In the genomic region with DNA sequence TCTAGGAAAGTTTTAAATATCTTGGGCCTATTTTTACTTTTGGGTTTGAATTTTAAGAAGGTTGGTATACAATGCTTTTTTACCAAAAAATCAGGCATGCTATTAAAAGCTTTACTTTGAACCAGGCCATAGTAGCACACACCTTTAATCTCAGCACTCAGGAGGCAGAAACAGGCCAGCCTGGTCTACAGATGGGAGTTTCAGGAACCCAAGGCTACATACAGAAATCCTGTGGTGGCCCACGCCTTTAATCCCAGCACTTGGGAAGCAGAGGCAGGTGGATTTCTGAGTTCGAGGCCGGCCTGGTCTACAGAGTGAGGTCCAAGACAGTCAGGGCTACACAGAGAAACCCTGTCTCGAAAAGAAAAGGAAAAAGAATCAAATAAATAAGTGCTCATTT, we compare ENCODE assay signal across 10 mouse cellular contexts. TPM values are rescaled to one million over a fixed set of nuclear protein-coding genes. Genes with fewer than 3 reads are reported as not detected.
DNase-seq lines count a peak whose midpoint lies in the region; ATAC-seq and TF ChIP-seq lines count a peak whose summit lies in the region.
"Had no signal": no experiment of that assay in that cellular context is flagged by ENCODE, and none has a peak within 500 bp of the region (broad histone marks: within the 10 kb centered on the region; RNA-seq: fewer than 3 reads in every experiment).

No protein-coding gene starts in this region.

- TF ChIP-seq POLR2A in ES-Bruce4 (IDR thresholded peaks at IDR 0.05; ENCODE audit: insufficient read depth, low read length): no peak

- peaks cover 10 to 13% of the 10 kb centered on the region in 2 experiments for H3K4me1 ChIP-seq in heart, embryonic 14.5 days (ENCODE audit: control insufficient read depth in 2 of 2, insufficient read depth in 2 of 2, low read length in 2 of 2)
- no peaks in the 10 kb centered on the region for H3K4me1 ChIP-seq in ES-Bruce4 (ENCODE audit: control insufficient read depth, insufficient read depth, low read length)
- H3K4me1 ChIP-seq in forebrain, embryonic 16.5 days (replicated peaks; ENCODE audit: control insufficient read depth, insufficient read depth, low read length): peaks cover 20% of the 10 kb centered on the region
- H3K4me1 ChIP-seq in liver, embryonic 14.5 days (replicated peaks; ENCODE audit: control insufficient read depth in 2 of 2, insufficient read depth in 2 of 2, low read length in 1 of 2): peaks cover 29 to 35% of the 10 kb centered on the region in 2 experiments

- no peak for TF ChIP-seq CTCF in ES-Bruce4 (IDR thresholded peaks at IDR 0.05; ENCODE audit: low read depth, low read length)
- TF ChIP-seq CTCF in liver, embryonic 14.5 days (IDR thresholded peaks at IDR 0.05; ENCODE audit: low read depth): no peak

- intact Hi-C loops in heart, postnatal 10 days (cut with DNase I): no loop called here

- DNase-seq in heart, postnatal 10 days: no peak
- DNase-seq in liver, embryonic 14.5 days (ENCODE audit: low read depth in 3 of 3, low spot score in 3 of 3): no peak
- DNase-seq in testis, postnatal 10 days (ENCODE audit: low spot score): no peak
- no peak for DNase-seq in adrenal gland, adult 2 months
- no peak for DNase-seq in layer of hippocampus, postnatal 25 days (ENCODE audit: extremely low spot score in 1 of 2, low spot score in 1 of 2)

- ATAC-seq in heart, embryonic 14.5 days (ENCODE audit: insufficient number of reproducible peaks, insufficient read depth, low FRiP score, low read depth): no peak
- ATAC-seq in forebrain, embryonic 16.5 days: no peak
- ATAC-seq in liver, embryonic 14.5 days (ENCODE audit: insufficient read depth): no peak

- no peak overlapping the region for H3K9ac ChIP-seq in heart, embryonic 14.5 days (ENCODE audit: low read length)
- H3K9ac ChIP-seq in ES-Bruce4 (ENCODE audit: low read depth, poor library complexity, severe bottlenecking): peak overlapping the region; percentile 85
- no peak overlapping the region for H3K9ac ChIP-seq in forebrain, embryonic 16.5 days (replicated peaks; ENCODE audit: low read depth, low read length)
- peak overlapping the region; percentile 83 for H3K9ac ChIP-seq in liver, embryonic 14.5 days (replicated peaks)

- peak overlapping the region; percentile 95; the same call in 1 of the 2 replicates for H3K4me2 ChIP-seq in heart, embryonic 14.5 days (ENCODE audit: low read length)
- H3K4me2 ChIP-seq in forebrain, embryonic 16.5 days (ENCODE audit: low read length): no peak overlapping the region; the same call in 1 of the 2 replicates
- H3K4me2 ChIP-seq in liver, embryonic 14.5 days (ENCODE audit: low read depth): peak overlapping the region; percentile 80

- no peaks in the 10 kb centered on the region for H3K9me3 ChIP-seq in heart, embryonic 14.5 days (ENCODE audit: control insufficient read depth, low read length)
- H3K9me3 ChIP-seq in ES-Bruce4 (replicated peaks; ENCODE audit: control insufficient read depth, insufficient read depth, low read length, poor library complexity, severe bottlenecking): no peaks in the 10 kb centered on the region
- no peaks in the 10 kb centered on the region for H3K9me3 ChIP-seq in forebrain, embryonic 16.5 days (ENCODE audit: control insufficient read depth, low read length)
- H3K9me3 ChIP-seq in liver, embryonic 14.5 days (ENCODE audit: control insufficient read depth, low read length): no peaks in the 10 kb centered on the region
- H3K9me3 ChIP-seq: G1E had no signal

- no peaks in the 10 kb centered on the region for H3K36me3 ChIP-seq in heart, embryonic 14.5 days (ENCODE audit: control insufficient read depth, insufficient read depth, low read length)
- H3K36me3 ChIP-seq in ES-Bruce4 (ENCODE audit: control insufficient read depth, insufficient read depth, low read length, poor library complexity, severe bottlenecking): no peaks in the 10 kb centered on the region
- H3K36me3 ChIP-seq in forebrain, embryonic 16.5 days (ENCODE audit: control insufficient read depth, insufficient read depth): no peaks in the 10 kb centered on the region
- no peaks in the 10 kb centered on the region for H3K36me3 ChIP-seq in liver, embryonic 14.5 days (replicated peaks; ENCODE audit: control insufficient read depth, insufficient read depth, low read depth)
- H3K36me3 ChIP-seq: G1E had no signal

- H3K27ac ChIP-seq in heart, embryonic 14.5 days (replicated peaks in 1 of 2; ENCODE audit: control insufficient read depth in 1 of 2, insufficient read depth in 1 of 2, low read depth in 2 of 2, low read length in 2 of 2): peak overlapping the region in 1 of 2 experiments; percentile 87; a peak in 2 of 4 replicates
- H3K27ac ChIP-seq in ES-Bruce4 (ENCODE audit: insufficient read depth, low read length): peak overlapping the region; percentile 98
- H3K27ac ChIP-seq in forebrain, embryonic 16.5 days (ENCODE audit: low read length): peak overlapping the region; percentile 82
- H3K27ac ChIP-seq in liver, embryonic 14.5 days: peak overlapping the region; percentile 97

- 80% methylated on average over 4 of the region's 4 CpGs for WGBS in heart, embryonic 14.5 days
- WGBS in forebrain, embryonic 16.5 days: 68% methylated on average over 4 of the region's 4 CpGs
- 59% methylated on average over 4 of the region's 4 CpGs for WGBS in liver, embryonic 14.5 days (ENCODE audit: insufficient replicate concordance)

- H3K27me3 ChIP-seq in heart, embryonic 14.5 days (ENCODE audit: control insufficient read depth, insufficient read depth, low read length): no peaks in the 10 kb centered on the region
- H3K27me3 ChIP-seq in ES-Bruce4 (ENCODE audit: control insufficient read depth, insufficient read depth, low read length, poor library complexity, severe bottlenecking): no peaks in the 10 kb centered on the region
- H3K27me3 ChIP-seq in forebrain, embryonic 16.5 days (replicated peaks; ENCODE audit: control insufficient read depth, insufficient read depth, low read length): no peaks in the 10 kb centered on the region
- no peaks in the 10 kb centered on the region for H3K27me3 ChIP-seq in liver, embryonic 14.5 days (ENCODE audit: control insufficient read depth, insufficient read depth, low read length)

- TF ChIP-seq EP300 in ES-Bruce4 (IDR thresholded peaks at IDR 0.05; ENCODE audit: insufficient read depth, low read depth, low read length): no peak
- TF ChIP-seq EP300 in liver, embryonic 14.5 days (IDR thresholded peaks at IDR 0.05; ENCODE audit: low read depth): no peak

- no peak overlapping the region for H3K4me3 ChIP-seq in heart, embryonic 14.5 days (ENCODE audit: control insufficient read depth in 1 of 2, insufficient read depth in 1 of 2, low read depth in 1 of 2, low read length in 2 of 2)
- H3K4me3 ChIP-seq in ES-Bruce4 (ENCODE audit: low read depth, low read length): no peak overlapping the region
- H3K4me3 ChIP-seq in forebrain, embryonic 16.5 days (replicated peaks; ENCODE audit: low read length): no peak overlapping the region
- peak overlapping the region in 1 of 2 experiments; percentile 54; a peak in 2 of 4 replicates for H3K4me3 ChIP-seq in liver, embryonic 14.5 days (ENCODE audit: insufficient read depth in 1 of 2, low read depth in 2 of 2, low read length in 2 of 2)

RNA-seq across cellular contexts. Expression of gene Hist2h3b, which starts 0.9 kb away (rescaled TPM):
- polyA plus RNA-seq in heart, embryonic 14.5 days (2014; fragmentation: Nextera tagmentation; extraction: Ambion mirVana): 26.9 and 32.0 TPM in 2 replicates
- total RNA-seq in heart, postnatal 10 days (2021): 100 to 1,000 TPM; 369 to 427 TPM
- polyA plus RNA-seq in ES-Bruce4 (2011; ENCODE audit: insufficient read depth, insufficient read length, low read depth, missing spikeins): 7.7 and 11.1 TPM in 2 replicates
- 23.1 and 24.7 TPM in 2 replicates for polyA plus RNA-seq in forebrain, embryonic 16.5 days (2015; fragmentation: Nextera tagmentation; extraction: Ambion mirVana)
- 68.0 and 127 TPM in 2 replicates for polyA plus RNA-seq in liver, embryonic 14.5 days (2012; rRNA removed)
- 91.2 and 100 TPM in 2 replicates for polyA plus RNA-seq in liver, embryonic 14.5 days (2014; fragmentation: Nextera tagmentation; extraction: Ambion mirVana)
- total RNA-seq in adrenal gland, adult 2 months (2021): 10 to 100 TPM; 50.8 to 65.4 TPM
- polyA plus RNA-seq in adrenal gland, adult 2 months (2012; rRNA removed): 30.9 and 38.0 TPM in 2 replicates
- 10 to 100 TPM; 41.9 to 53.6 TPM for total RNA-seq in layer of hippocampus, postnatal 25 days (2021)

RNA-seq across cellular contexts. Expression of gene Hist2h2bb, which starts 2.0 kb away (rescaled TPM):
- polyA plus RNA-seq in heart, embryonic 14.5 days (2014; fragmentation: Nextera tagmentation; extraction: Ambion mirVana): 4.0 and 7.9 TPM in 2 replicates
- 100 to 1,000 TPM; 376 to 419 TPM for total RNA-seq in heart, postnatal 10 days (2021)
- polyA plus RNA-seq in ES-Bruce4 (2011; ENCODE audit: insufficient read depth, insufficient read length, low read depth, missing spikeins): 33.9 and 35.8 TPM in 2 replicates
- polyA plus RNA-seq in forebrain, embryonic 16.5 days (2015; fragmentation: Nextera tagmentation; extraction: Ambion mirVana): 3.2 and 4.6 TPM in 2 replicates
- polyA plus RNA-seq in liver, embryonic 14.5 days (2012; rRNA removed): 9.5 and 16.9 TPM in 2 replicates
- polyA plus RNA-seq in liver, embryonic 14.5 days (2014; fragmentation: Nextera tagmentation; extraction: Ambion mirVana): 23.3 and 24.5 TPM in 2 replicates
- 10 to 100 TPM; 61.7 to 85.5 TPM for total RNA-seq in adrenal gland, adult 2 months (2021)
- 0.93 TPM in 1 of 2 replicates, not detected in the other for polyA plus RNA-seq in adrenal gland, adult 2 months (2012; rRNA removed)
- 100 to 1,000 TPM; 110 to 123 TPM for total RNA-seq in layer of hippocampus, postnatal 25 days (2021)

RNA-seq across cellular contexts. Expression of gene Hist2h4, which starts 4.4 kb away (rescaled TPM):
- 3.4 and 5.0 TPM in 2 replicates for polyA plus RNA-seq in heart, embryonic 14.5 days (2014; fragmentation: Nextera tagmentation; extraction: Ambion mirVana)
- total RNA-seq in heart, postnatal 10 days (2021): 10 to 100 TPM; 49.8 to 51.8 TPM
- polyA plus RNA-seq in ES-Bruce4 (2011; ENCODE audit: insufficient read depth, insufficient read length, low read depth, missing spikeins): 3.6 and 4.0 TPM in 2 replicates
- polyA plus RNA-seq in forebrain, embryonic 16.5 days (2015; fragmentation: Nextera tagmentation; extraction: Ambion mirVana): 8.4 and 8.9 TPM in 2 replicates
- 12.2 and 16.3 TPM in 2 replicates for polyA plus RNA-seq in liver, embryonic 14.5 days (2012; rRNA removed)
- polyA plus RNA-seq in liver, embryonic 14.5 days (2014; fragmentation: Nextera tagmentation; extraction: Ambion mirVana): 15.1 TPM in 2 replicates
- total RNA-seq in adrenal gland, adult 2 months (2021): 10 to 100 TPM; 15.2 to 26.7 TPM
- polyA plus RNA-seq in adrenal gland, adult 2 months (2012; rRNA removed): 2.7 and 2.8 TPM in 2 replicates
- 10 to 100 TPM; 23.8 to 28.4 TPM for total RNA-seq in layer of hippocampus, postnatal 25 days (2021)

RNA-seq across cellular contexts. Expression of gene Hist2h3c1, which starts 21.1 kb away (rescaled TPM):
- polyA plus RNA-seq in heart, embryonic 14.5 days (2014; fragmentation: Nextera tagmentation; extraction: Ambion mirVana): 1.2 TPM in 1 of 2 replicates, not detected in the other
- total RNA-seq in heart, postnatal 10 days (2021): under 1 TPM in 1 of 2 experiments, not detected in 1; 0.22 TPM
- polyA plus RNA-seq in ES-Bruce4 (2011; ENCODE audit: insufficient read depth, insufficient read length, low read depth, missing spikeins): 1.3 and 3.0 TPM in 2 replicates
- 2.0 TPM in 1 of 2 replicates, not detected in the other for polyA plus RNA-seq in forebrain, embryonic 16.5 days (2015; fragmentation: Nextera tagmentation; extraction: Ambion mirVana)
- polyA plus RNA-seq in liver, embryonic 14.5 days (2012; rRNA removed): 2.4 and 3.6 TPM in 2 replicates
- 2.6 and 5.7 TPM in 2 replicates for polyA plus RNA-seq in liver, embryonic 14.5 days (2014; fragmentation: Nextera tagmentation; extraction: Ambion mirVana)
- total RNA-seq in adrenal gland, adult 2 months (2021): 1 to 10 TPM in 1 of 2 experiments, not detected in 1; 2.0 TPM
- polyA plus RNA-seq in adrenal gland, adult 2 months (2012; rRNA removed): not detected in 2 replicates
- total RNA-seq in layer of hippocampus, postnatal 25 days (2021): not detected
- total RNA-seq: hematopoietic stem cell, adult 5-6 weeks had no signal
- polyA plus RNA-seq: G1E had no signal

RNA-seq across cellular contexts. Expression of gene Hist2h2aa1, which starts 22.2 kb away (rescaled TPM):
- polyA plus RNA-seq in heart, embryonic 14.5 days (2014; fragmentation: Nextera tagmentation; extraction: Ambion mirVana): 22.5 and 26.3 TPM in 2 replicates
- 10 to 100 TPM; 21.8 to 28.9 TPM for total RNA-seq in heart, postnatal 10 days (2021)
- not detected in 2 replicates for polyA plus RNA-seq in ES-Bruce4 (2011; ENCODE audit: insufficient read depth, insufficient read length, low read depth, missing spikeins)
- 20.6 and 26.5 TPM in 2 replicates for polyA plus RNA-seq in forebrain, embryonic 16.5 days (2015; fragmentation: Nextera tagmentation; extraction: Ambion mirVana)
- polyA plus RNA-seq in liver, embryonic 14.5 days (2012; rRNA removed): 45.7 and 46.3 TPM in 2 replicates
- 32.0 TPM in 2 replicates for polyA plus RNA-seq in liver, embryonic 14.5 days (2014; fragmentation: Nextera tagmentation; extraction: Ambion mirVana)
- 10 to 100 TPM in 1 of 2 experiments, not detected in 1; 21.4 TPM for total RNA-seq in adrenal gland, adult 2 months (2021)
- polyA plus RNA-seq in adrenal gland, adult 2 months (2012; rRNA removed): 503 and 643 TPM in 2 replicates
- total RNA-seq in layer of hippocampus, postnatal 25 days (2021): 1 to 10 TPM; 3.0 to 6.9 TPM

Comparison
In these comparisons a context has a peak if more than half of its experiments do, and no peak if none do; other contexts are left out.
1. H3K9ac ChIP-seq: peak in ES-Bruce4 (single experiment) and liver, embryonic 14.5 days (single experiment); none in heart, embryonic 14.5 days (single experiment) and forebrain, embryonic 16.5 days (single experiment).